Mouse (Mus musculus) bone marrow macrophage, adult 2 months (primary cell): ENCODE measurements around the gene Pdzd2.

ENCODE experiments used
- CTCF ChIP-seq: IDR thresholded peaks from 2 replicates; pipeline ENCODE4 v1.5.1; 2012; ENCODE audit warnings: low read depth, mild to moderate bottlenecking, low read length, moderate library complexity
- POLR2A ChIP-seq: IDR thresholded peaks from 2 replicates; pipeline ENCODE4 v1.6.1; 2012; ENCODE audit warnings: mild to moderate bottlenecking, low read depth, low read length, borderline replicate concordance

DNA sequence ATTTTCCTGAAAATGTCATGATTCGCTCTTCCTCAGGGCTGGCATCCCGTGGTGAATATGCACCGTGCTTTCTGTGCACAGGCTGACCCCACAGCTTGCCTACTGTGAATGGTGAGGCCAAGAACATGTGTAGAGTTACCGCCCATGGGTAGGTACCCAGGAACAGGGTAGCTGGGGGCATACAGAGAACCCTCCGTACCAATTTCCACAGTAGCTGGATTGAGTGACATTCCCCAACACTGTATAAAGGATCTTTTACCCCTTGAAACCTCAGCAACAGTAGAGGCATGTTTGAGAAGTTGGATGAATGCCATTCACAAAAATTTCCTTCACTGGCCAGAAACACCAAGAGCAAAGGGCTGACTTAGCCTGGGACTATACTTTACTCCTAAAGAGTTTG is 271.1 kb downstream of the Pdzd2 start:
- no peak for TF ChIP-seq POLR2A
- TF ChIP-seq CTCF: no peak
